Mouse (Mus musculus) c-Kit-positive CD71-positive TER-119-negative erythroid progenitor cells, embryonic 14.5 days (primary cell): Measurements from ENCODE around the gene Irak2.
"Not testable (repeated sequence)": the region's sequence is repeated elsewhere in the genome, so short reads cannot be mapped to it uniquely, and the experiment has no call there.

Experiments
- DNase-seq: peaks from one replicate; pipeline ENCODE4 v3.0.0-alpha.2; 2013; ENCODE audit warnings: low read depth

Irak2 gene

GRCm38 (mm10) chr6:113697222-113698205, 59.2 kb downstream of the Irak2 start:
- DNase-seq: no peak

- no peak for DNase-seq
These were observed 74.5 kb downstream of the Irak2 start for GRCm38 (mm10) chr6:113712718-113713117.

GRCm38 (mm10) chr6:113713389-113713788, 75.1 kb downstream of the Irak2 start:
- DNase-seq: not testable (repeated sequence)

DNA sequence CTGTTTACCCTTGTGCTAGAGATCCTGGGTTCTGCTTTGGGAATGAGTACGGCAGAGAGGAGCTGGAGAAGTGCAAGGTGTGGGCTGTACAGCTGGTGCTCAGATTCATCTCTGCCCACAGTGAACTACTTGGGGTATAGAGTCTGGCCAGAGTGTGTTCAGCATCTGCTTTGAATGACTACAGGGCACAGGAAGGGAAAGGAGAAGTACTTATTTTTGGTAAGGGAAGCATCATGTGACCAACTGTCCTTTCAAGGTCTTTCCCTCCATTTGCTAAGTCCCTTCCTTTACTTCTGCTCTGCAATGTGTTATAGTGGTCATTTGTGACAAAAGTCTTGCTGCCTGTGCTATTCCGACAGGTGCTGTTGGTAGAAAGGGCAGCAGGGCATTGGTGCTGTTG, 76.0 kb downstream of the Irak2 start:
- DNase-seq: no peak

- no peak for DNase-seq
These were observed 76.5 kb downstream of the Irak2 start for GRCm38 (mm10) chr6:113714797-113715196.

DNA sequence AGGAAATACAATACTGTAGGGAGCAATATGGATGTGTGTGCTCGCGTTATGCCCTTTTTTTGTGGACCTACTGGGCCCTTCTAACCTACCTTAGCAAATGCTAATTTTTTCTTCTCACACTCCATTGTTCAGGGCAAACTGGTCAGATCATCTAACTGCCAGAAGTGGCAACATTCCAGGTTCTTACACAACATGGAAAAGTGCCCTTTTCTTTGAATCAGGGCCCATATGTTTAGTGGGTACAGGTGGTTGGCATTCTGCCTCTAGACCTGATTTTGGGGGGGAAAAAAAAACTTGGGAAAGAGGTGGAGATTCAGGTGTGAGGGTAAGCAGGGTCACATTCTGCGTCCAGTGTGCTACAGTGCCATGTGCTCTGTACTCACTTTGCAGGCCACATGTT, 79.3 kb downstream of the Irak2 start:
- no peak for DNase-seq

DNA sequence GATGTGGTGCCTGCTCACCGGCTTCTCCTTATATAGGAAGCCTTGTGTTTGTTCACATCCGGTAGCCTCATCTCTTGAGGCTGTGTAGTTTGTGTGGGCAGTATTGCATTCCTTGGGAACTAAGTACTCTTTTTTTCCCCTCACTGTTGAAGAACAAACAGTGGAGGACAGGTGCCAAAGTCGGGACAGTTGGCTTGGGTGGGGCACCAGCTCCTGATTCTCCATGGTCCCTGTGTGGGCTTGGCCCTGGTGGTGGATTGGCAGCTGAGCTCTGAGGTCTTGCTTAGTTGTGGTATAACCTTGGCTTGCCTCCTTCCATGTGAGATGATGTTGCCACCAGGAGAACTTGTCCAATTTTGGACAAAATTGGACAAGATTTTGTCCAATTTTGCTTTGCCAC, 81.6 kb downstream of the Irak2 start, which contains the start of gene Ghrl:
Gene Ghrl, minus strand, starts transcription at position 3 of the 400 bp plus-strand sequence.
- DNase-seq: no peak

- no peak for DNase-seq
These were observed 82.8 kb downstream of the Irak2 start for GRCm38 (mm10) chr6:113721061-113721460.

GRCm38 (mm10) chr6:113728181-113728580, 89.9 kb downstream of the Irak2 start:
- no peak for DNase-seq

GRCm38 (mm10) chr6:113731296-113731695, 93.0 kb downstream of the Irak2 start:
- DNase-seq: no peak

- no peak for DNase-seq
These were observed 99.2 kb downstream of the Irak2 start for GRCm38 (mm10) chr6:113737318-113738046.

GRCm38 (mm10) chr6:113740236-113741217, 102.3 kb downstream of the Irak2 start, which contains the start of gene Sec13:
Gene Sec13, minus strand, starts transcription at chr6:113740743.
- DNase-seq: peak; percentile 90

- DNase-seq: no peak
These were observed 103.2 kb downstream of the Irak2 start for GRCm38 (mm10) chr6:113741425-113741824.

DNA sequence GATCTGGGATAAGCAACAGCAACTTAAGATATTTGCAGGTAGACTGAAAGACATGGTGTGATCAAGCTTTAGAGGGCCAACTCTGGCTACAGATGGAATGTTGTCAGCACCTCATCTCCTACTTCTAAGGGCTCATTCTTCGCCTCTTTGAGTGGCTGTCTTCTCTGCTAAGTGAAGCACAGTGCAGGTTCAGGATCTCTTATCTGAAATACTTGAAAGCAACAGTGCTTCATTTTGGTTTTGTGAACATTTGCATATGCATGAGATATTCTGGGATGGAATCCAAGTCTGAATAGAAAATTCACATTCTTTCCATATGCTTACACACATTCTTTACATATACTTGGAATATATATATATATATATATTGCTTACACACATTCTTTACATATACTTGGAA, 104.1 kb downstream of the Irak2 start:
- no peak for DNase-seq

- no peak for DNase-seq
These were observed 104.8 kb downstream of the Irak2 start for GRCm38 (mm10) chr6:113743111-113743510.
